Mouse (Mus musculus) heart, adult 2 months (tissue): ENCODE measurements around the gene Rer1.

Source experiments
- CTCF ChIP-seq: fragments of 200-600 bp; IDR thresholded peaks from 2 replicates; pipeline ENCODE4 v1.8.1; 2022; ENCODE audit warnings: antibody characterized with exemption, mild to moderate bottlenecking, moderate library complexity
- POLR2A ChIP-seq: fragments of 200-500 bp; IDR thresholded peaks from 2 replicates; pipeline ENCODE4 v1.6.1; 2011; ENCODE audit warnings: mild to moderate bottlenecking, low read depth, low read length, control low read depth; ENCODE audit not compliant: insufficient read depth

DNA sequence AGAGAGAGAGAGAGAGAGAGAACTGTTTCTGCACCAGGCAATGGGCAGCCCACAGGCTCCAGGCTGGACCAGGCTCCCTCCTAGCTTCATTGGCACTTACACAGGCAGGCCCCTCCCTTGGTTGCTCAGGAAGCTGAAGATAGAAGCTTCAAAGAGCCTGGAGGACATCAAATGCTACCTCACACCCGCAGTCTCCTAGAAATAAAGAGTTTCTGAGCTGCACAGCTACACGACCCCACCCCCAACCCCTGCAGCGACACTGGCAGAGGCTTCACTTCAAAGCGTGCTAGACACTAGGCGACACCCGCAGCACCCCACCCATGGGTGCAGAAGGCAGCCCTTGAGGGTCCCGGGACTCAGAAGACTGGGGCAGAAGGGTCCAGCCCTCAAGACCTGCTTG lies 36.1 kb downstream of the Rer1 start:
- TF ChIP-seq POLR2A, result no peak
- no peak for TF ChIP-seq CTCF
